Mouse (Mus musculus) stomach, embryonic 14.5 days (tissue): ENCODE data around the gene Gm14326. TPM values are rescaled to one million over a fixed set of nuclear protein-coding genes. Genes with fewer than 3 reads are reported as not detected.
A peak's percentile ranks its signal among the peaks of the same experiment; 100 is the strongest.
"Not testable (repeated sequence)": the region's sequence is repeated elsewhere in the genome, so short reads cannot be mapped to it uniquely, and the experiment has no call there.

Experiments used
- ATAC-seq: fragments of 200-750 bp; cut with Nextera tagmentation; 2 replicates; pipeline ENCODE4 v1.8.0; 2017; ENCODE audit warnings: low read depth, moderate TSS enrichment; ENCODE audit not compliant: insufficient number of reproducible peaks, insufficient read depth, low FRiP score
- H3K27ac ChIP-seq: fragments of 300-500 bp; sonication (generic); 2 replicates; pipeline ENCODE4 v1.5.1; 2014; ENCODE audit warnings: mild to moderate bottlenecking, low read length, moderate library complexity, mixed read lengths
- H3K27me3 ChIP-seq: fragments of 300-500 bp; sonication (generic); 2 replicates; pipeline ENCODE4 v1.6.1; 2014; ENCODE audit warnings: low read length, control low read depth, mixed read lengths; ENCODE audit not compliant: control insufficient read depth, insufficient read depth
- H3K36me3 ChIP-seq: fragments of 300-500 bp; sonication (generic); 2 replicates; pipeline ENCODE4 v1.6.1; 2014; ENCODE audit warnings: mild to moderate bottlenecking, control low read depth, low read length, moderate library complexity, mixed read lengths; ENCODE audit not compliant: control insufficient read depth, insufficient read depth
- H3K4me1 ChIP-seq: fragments of 300-500 bp; sonication (generic); 2 replicates; pipeline ENCODE4 v1.6.1; 2014; ENCODE audit warnings: low read length, control low read depth, mixed read lengths; ENCODE audit not compliant: control insufficient read depth, insufficient read depth
- H3K4me2 ChIP-seq: fragments of 300-500 bp; sonication (generic); replicated peaks from 2 replicates; pipeline ENCODE4 v1.6.1; 2014; ENCODE audit warnings: low read depth, low read length, control low read depth
- H3K4me3 ChIP-seq: fragments of 300-500 bp; sonication (generic); 2 replicates; pipeline ENCODE4 v1.5.1; 2014; ENCODE audit warnings: low read depth, low read length, control low read depth
- H3K9ac ChIP-seq: fragments of 300-500 bp; sonication (generic); replicated peaks from 2 replicates; pipeline ENCODE4 v1.6.1; 2014; ENCODE audit warnings: low read depth, mild to moderate bottlenecking, control low read depth, low read length, moderate library complexity, mixed read lengths
- H3K9me3 ChIP-seq: fragments of 300-500 bp; sonication (generic); 2 replicates; pipeline ENCODE4 v1.6.1; 2016; ENCODE audit warnings: low read depth, low read length, control low read depth; ENCODE audit not compliant: control insufficient read depth
- WGBS: fragments of 180-500 bp; shearing (Covaris S2); extraction: QIAGEN DNeasy Blood & Tissue Kit; methylation state at CpG from one replicate; pipeline ENCODE4 v1.1.7; 2014; 5-methylcytosine and 5-hydroxymethylcytosine counted together
- polyA plus RNA-seq: library from polyadenylated mRNA; unstranded; fragments of >200 nt; fragmentation: Nextera tagmentation; extraction: Ambion mirVana; gene quantifications from 2 replicates; pipeline ENCODE4 v1.2.1, GENCODE M21; 2014

Gene Gm14326
- 24.6 and 29.1 TPM in 2 replicates for polyA plus RNA-seq

GRCm38 (mm10) chr2:177957145-177957544 lies at the start of gene Gm14326:
Gene Gm14326 (minus strand): TSS chr2:177957297.
- H3K9me3 ChIP-seq, H3K27me3 ChIP-seq, H3K4me1 ChIP-seq, H3K9ac ChIP-seq, H3K27ac ChIP-seq, ATAC-seq, H3K36me3 ChIP-seq: not testable (repeated sequence)
- WGBS = 0% methylated on average over 3 of the region's 7 CpGs
- Histone ChIP-seq H3K4me3 (peak within 1 kb of the TSS; percentile 28), H3K4me2 (peak within 1 kb of the TSS; percentile 25; the same call in 1 of the 2 replicates)

DNA sequence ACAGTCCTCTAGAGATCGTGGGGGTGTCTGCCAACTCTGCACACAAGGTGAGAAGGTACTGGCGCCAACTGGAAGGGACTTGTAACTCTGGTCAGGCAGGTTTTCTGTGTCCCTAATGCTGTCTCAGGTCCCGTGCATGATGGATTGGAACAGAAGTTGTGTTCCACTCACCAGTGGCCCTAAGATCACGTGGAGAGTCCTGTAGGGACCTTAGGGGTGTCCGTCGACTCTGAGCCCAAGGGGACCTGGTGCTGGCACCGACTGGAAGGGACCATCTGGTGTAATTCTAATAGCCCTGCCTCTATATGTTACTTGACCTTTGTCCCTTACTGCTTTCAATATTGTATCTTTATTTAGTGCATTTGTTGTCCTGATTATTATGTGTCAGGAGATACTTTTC lies 17.7 kb upstream of the Gm14326 start:
- not testable (repeated sequence) for H3K4me3 ChIP-seq
- WGBS = 69% methylated on average over 6 of the region's 7 CpGs

GRCm38 (mm10) chr2:177956734-177957133 lies 363 bp downstream of the Gm14326 start:
- H3K4me2 ChIP-seq = 0 out of 2 replicates have a peak overlapping the region, but pooled peaks have one; percentile 25
- not testable (repeated sequence) for H3K36me3 ChIP-seq, H3K27me3 ChIP-seq, ATAC-seq, H3K27ac ChIP-seq, H3K4me1 ChIP-seq, H3K9ac ChIP-seq, H3K9me3 ChIP-seq
- 2% methylated on average over 14 of the region's 18 CpGs for WGBS
- H3K4me3 ChIP-seq = peak overlapping the region; percentile 28

More for the DNA sequence above, 17.7 kb upstream of the Gm14326 start:
- H3K4me2 ChIP-seq, H3K9ac ChIP-seq, H3K36me3 ChIP-seq, H3K27ac ChIP-seq, H3K4me1 ChIP-seq, ATAC-seq, H3K27me3 ChIP-seq, H3K9me3 ChIP-seq: not testable (repeated sequence)

GRCm38 (mm10) chr2:177925563-177926103 lies 31.5 kb downstream of the Gm14326 start, which contains the start of gene Zfp972:
Gene Zfp972 (minus strand): TSS chr2:177925613.
- not testable (repeated sequence) for H3K4me2 ChIP-seq, H3K9ac ChIP-seq, H3K4me3 ChIP-seq, H3K9me3 ChIP-seq, ATAC-seq, H3K36me3 ChIP-seq, H3K27ac ChIP-seq, H3K4me1 ChIP-seq, H3K27me3 ChIP-seq
- WGBS = 48% methylated on average over 3 of the region's 5 CpGs

- WGBS = no CpG with 5 or more reads among the region's 12 CpGs
- not testable (repeated sequence) for H3K27ac ChIP-seq, ATAC-seq, H3K36me3 ChIP-seq, H3K27me3 ChIP-seq, H3K9ac ChIP-seq, H3K4me2 ChIP-seq, H3K9me3 ChIP-seq, H3K4me1 ChIP-seq, H3K4me3 ChIP-seq
These were observed 53.8 kb downstream of the Gm14326 start for GRCm38 (mm10) chr2:177903276-177903675.

DNA sequence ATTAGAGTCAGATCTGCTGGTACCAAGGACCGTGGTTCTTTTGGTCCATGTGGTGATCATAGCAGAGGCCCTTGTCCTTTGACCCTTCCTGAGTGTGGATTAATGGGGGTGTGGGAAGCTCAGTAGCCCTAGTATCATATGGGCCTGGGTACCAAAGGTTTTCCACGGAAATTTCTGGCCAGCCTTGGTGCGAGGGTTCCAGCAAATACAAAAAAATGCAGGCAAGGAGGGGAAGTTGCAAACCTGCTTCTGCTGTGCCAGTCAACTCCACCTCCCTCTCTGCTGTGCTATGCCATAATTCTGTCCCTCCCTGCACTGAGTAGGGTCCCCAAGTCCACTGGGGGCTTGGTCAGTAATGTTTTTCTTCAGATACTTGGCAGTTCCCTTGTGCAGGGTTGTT lies 58.9 kb downstream of the Gm14326 start:
- H3K4me2 ChIP-seq, ATAC-seq, H3K9me3 ChIP-seq, H3K27me3 ChIP-seq, H3K9ac ChIP-seq, H3K4me3 ChIP-seq, H3K27ac ChIP-seq, H3K36me3 ChIP-seq, H3K4me1 ChIP-seq: not testable (repeated sequence)
- 76% methylated on average over 2 of the region's 3 CpGs for WGBS

GRCm38 (mm10) chr2:177897046-177897578 lies 60.0 kb downstream of the Gm14326 start, which contains the start of gene Gm14327:
Gene Gm14327 (plus strand): TSS chr2:177897096.
- 32% methylated on average over 9 of the region's 13 CpGs for WGBS

GRCm38 (mm10) chr2:177887743-177888142 lies 69.4 kb downstream of the Gm14326 start:
- not testable (repeated sequence) for H3K9ac ChIP-seq, H3K4me1 ChIP-seq, H3K36me3 ChIP-seq, H3K4me3 ChIP-seq, H3K9me3 ChIP-seq, ATAC-seq, H3K4me2 ChIP-seq, H3K27ac ChIP-seq, H3K27me3 ChIP-seq
- WGBS = 91% methylated on average over 13 of the region's 14 CpGs

More at GRCm38 (mm10) chr2:177897046-177897578, 60.0 kb downstream of the Gm14326 start, which contains the start of gene Gm14327:
- ATAC-seq, H3K4me1 ChIP-seq, H3K9me3 ChIP-seq, H3K9ac ChIP-seq, H3K36me3 ChIP-seq, H3K27me3 ChIP-seq, H3K4me3 ChIP-seq, H3K4me2 ChIP-seq, H3K27ac ChIP-seq: not testable (repeated sequence)
